In genomic region chr11:45943108-45943705, GRCm38 (mm10) we compare ENCODE assay signal across 9 mouse cellular contexts. TPM values are rescaled to one million over a fixed set of nuclear protein-coding genes. Genes with fewer than 3 reads are reported as not detected.
DNase-seq lines count a peak whose midpoint lies in the region; ATAC-seq and TF ChIP-seq lines count a peak whose summit lies in the region.
"Had no signal": no experiment of that assay in that cellular context is flagged by ENCODE, and none has a peak within 500 bp of the region (broad histone marks: within the 10 kb centered on the region; RNA-seq: fewer than 3 reads in every experiment).

No protein-coding gene starts in this region.

- peak; percentile 21 for DNase-seq in lung, embryonic 14.5 days
- no peak for DNase-seq in lung, adult 18-20 months
- peak; percentile 19 to 23 for DNase-seq in heart, postnatal 14 days
- DNase-seq in right cerebral cortex, postnatal 14 days: peak; percentile 44
- no peak for DNase-seq in spleen, adult 18-20 months
- DNase-seq in kidney, adult 18-20 months: no peak

- H3K4me2 ChIP-seq in lung, embryonic 14.5 days: peak overlapping the region; percentile 88
- H3K4me2 ChIP-seq in limb, embryonic 12.5 days: peak overlapping the region; percentile 88

- no peak for TF ChIP-seq CTCF in lung, embryonic 14.5 days (IDR thresholded peaks at IDR 0.05; ENCODE audit: low read depth)
- TF ChIP-seq CTCF in embryonic fibroblast, embryonic 13.5 days (IDR thresholded peaks at IDR 0.05; ENCODE audit: borderline replicate concordance, insufficient read depth, low read length): no peak

- ATAC-seq in lung, embryonic 14.5 days (ENCODE audit: insufficient read depth): no peak
- ATAC-seq in limb, embryonic 12.5 days (ENCODE audit: insufficient number of reproducible peaks, insufficient read depth, low FRiP score, low TSS enrichment, low read depth): no peak

- peaks cover 12% of the 10 kb centered on the region; the same call in 1 of the 2 replicates for H3K4me1 ChIP-seq in lung, embryonic 14.5 days (ENCODE audit: insufficient read depth)
- peaks cover 5% of the 10 kb centered on the region for H3K4me1 ChIP-seq in embryonic fibroblast, embryonic 13.5 days (ENCODE audit: control insufficient read depth, insufficient read depth, low read length)
- H3K4me1 ChIP-seq in limb, embryonic 12.5 days (replicated peaks): peaks cover 13% of the 10 kb centered on the region

- intact Hi-C loops in heart, postnatal 14 days (cut with DNase I): no loop called here

- H3K27me3 ChIP-seq in lung, embryonic 14.5 days (ENCODE audit: insufficient read depth, low read length): no peaks in the 10 kb centered on the region
- H3K27me3 ChIP-seq in limb, embryonic 12.5 days: no peaks in the 10 kb centered on the region

- peaks cover 12% of the 10 kb centered on the region; the same call in 1 of the 2 replicates for H3K36me3 ChIP-seq in lung, embryonic 14.5 days (ENCODE audit: insufficient read depth)
- H3K36me3 ChIP-seq in limb, embryonic 12.5 days: peaks cover 5% of the 10 kb centered on the region; the same call in 1 of the 2 replicates

- peak overlapping the region; percentile 85 for H3K9ac ChIP-seq in lung, embryonic 14.5 days
- peak overlapping the region; percentile 84; the same call in 1 of the 2 replicates for H3K9ac ChIP-seq in limb, embryonic 12.5 days (replicated peaks)

- TF ChIP-seq POLR2A in embryonic fibroblast, embryonic 13.5 days (IDR thresholded peaks at IDR 0.05; ENCODE audit: low read depth, low read length): no peak

- H3K9me3 ChIP-seq in lung, embryonic 14.5 days (ENCODE audit: low read depth, low read length): no peaks in the 10 kb centered on the region
- H3K9me3 ChIP-seq in limb, embryonic 12.5 days: no peaks in the 10 kb centered on the region

- H3K27ac ChIP-seq in lung, embryonic 14.5 days (ENCODE audit: low read depth): no peak overlapping the region
- H3K27ac ChIP-seq in embryonic fibroblast, embryonic 13.5 days (ENCODE audit: insufficient read depth, low read length): no peak overlapping the region
- no peak overlapping the region for H3K27ac ChIP-seq in limb, embryonic 12.5 days

- WGBS in lung, embryonic 14.5 days: 53% methylated on average over 7 of the region's 7 CpGs
- WGBS in limb, embryonic 12.5 days: 54% methylated on average over 7 of the region's 7 CpGs

- peak overlapping the region; percentile 85 for H3K4me3 ChIP-seq in lung, embryonic 14.5 days (ENCODE audit: low read depth, low read length)
- H3K4me3 ChIP-seq in embryonic fibroblast, embryonic 13.5 days (ENCODE audit: insufficient read depth, low read length): peak overlapping the region; percentile 84
- H3K4me3 ChIP-seq in limb, embryonic 12.5 days (replicated peaks): peak overlapping the region; percentile 86

RNA-seq across cellular contexts. Expression of gene Lsm11, which starts 1.5 kb away (rescaled TPM):
- polyA plus RNA-seq in lung, embryonic 14.5 days (2014; fragmentation: Nextera tagmentation; extraction: Ambion mirVana): 9.9 and 10.0 TPM in 2 replicates
- polyA plus RNA-seq in embryonic fibroblast, embryonic 13.5 days (2011; ENCODE audit: insufficient read length, low read depth, missing spikeins): 6.8 and 7.9 TPM in 2 replicates
- 1 to 10 TPM; 4.8 to 5.2 TPM for total RNA-seq in heart, postnatal 14 days (2021)
- 9.7 and 10.0 TPM in 2 replicates for polyA plus RNA-seq in limb, embryonic 12.5 days (2016; fragmentation: Nextera tagmentation; extraction: Ambion mirVana)

RNA-seq across cellular contexts. Expression of gene Thg1l, which starts 12.1 kb away (rescaled TPM):
- 11.6 and 14.1 TPM in 2 replicates for polyA plus RNA-seq in lung, embryonic 14.5 days (2014; fragmentation: Nextera tagmentation; extraction: Ambion mirVana)
- polyA plus RNA-seq in embryonic fibroblast, embryonic 13.5 days (2011; ENCODE audit: insufficient read length, low read depth, missing spikeins): 16.9 and 18.0 TPM in 2 replicates
- total RNA-seq in heart, postnatal 14 days (2021): 1 to 10 TPM; 4.9 to 6.3 TPM
- polyA plus RNA-seq in limb, embryonic 12.5 days (2016; fragmentation: Nextera tagmentation; extraction: Ambion mirVana): 14.5 and 14.8 TPM in 2 replicates

RNA-seq across cellular contexts. Expression of gene Sox30, which starts 36.9 kb away (rescaled TPM):
- polyA plus RNA-seq in lung, embryonic 14.5 days (2014; fragmentation: Nextera tagmentation; extraction: Ambion mirVana): 0.09 and 0.12 TPM in 2 replicates
- not detected in 2 replicates for polyA plus RNA-seq in embryonic fibroblast, embryonic 13.5 days (2011; ENCODE audit: insufficient read length, low read depth, missing spikeins)
- total RNA-seq in heart, postnatal 14 days (2021): under 1 TPM; 0.14 to 0.24 TPM
- polyA plus RNA-seq in limb, embryonic 12.5 days (2016; fragmentation: Nextera tagmentation; extraction: Ambion mirVana): 0.31 and 0.41 TPM in 2 replicates
- total RNA-seq: neutrophil, adult 5-6 weeks had no signal

Comparison
In these comparisons a context has a peak if more than half of its experiments do, and no peak if none do; other contexts are left out.
1. DNase-seq: peak in lung, embryonic 14.5 days (single experiment), heart, postnatal 14 days (2 of 2) and right cerebral cortex, postnatal 14 days (single experiment); none in lung, adult 18-20 months (0 of 2), spleen, adult 18-20 months (0 of 2) and kidney, adult 18-20 months (single experiment).
2. Peak in every context shown above with its lines, with median percentiles within 50 percentile points of each other: H3K4me3 ChIP-seq.